Mouse (Mus musculus) intestine, embryonic 14.5 days (tissue): Measurements from ENCODE around the gene Immt. TPM values are rescaled to one million over a fixed set of nuclear protein-coding genes. Genes with fewer than 3 reads are reported as not detected.
"Not testable (repeated sequence)": the region's sequence is repeated elsewhere in the genome, so short reads cannot be mapped to it uniquely, and the experiment has no call there.

ENCODE experiments used
- ATAC-seq: fragments of 200-750 bp; cut with Nextera tagmentation; replicated peaks from 2 replicates; pipeline ENCODE4 v1.8.0; 2017; ENCODE audit warnings: low read depth, moderate number of reproducible peaks, moderate TSS enrichment, moderate library complexity; ENCODE audit not compliant: low FRiP score, low TSS enrichment
- DNase-seq: peaks from one replicate; pipeline ENCODE4 v3.0.0-alpha.2; 2018; ENCODE audit warnings: low spot score
- H3K27ac ChIP-seq: fragments of 300-500 bp; sonication (generic); 2 replicates; pipeline ENCODE4 v1.5.1; 2014; ENCODE audit warnings: low read depth, mild to moderate bottlenecking, control low read depth
- H3K27me3 ChIP-seq: fragments of 300-500 bp; sonication (generic); replicated peaks from 2 replicates; pipeline ENCODE4 v1.6.1; 2014; ENCODE audit warnings: low read length, control low read depth; ENCODE audit not compliant: control insufficient read depth, insufficient read depth
- H3K36me3 ChIP-seq: fragments of 300-500 bp; sonication (generic); 2 replicates; pipeline ENCODE4 v1.6.1; 2014; ENCODE audit warnings: low read length, control low read depth; ENCODE audit not compliant: control insufficient read depth, insufficient read depth
- H3K4me1 ChIP-seq: fragments of 300-500 bp; sonication (generic); replicated peaks from 2 replicates; pipeline ENCODE4 v1.6.1; 2014; ENCODE audit warnings: low read length, control low read depth, mixed read lengths; ENCODE audit not compliant: control insufficient read depth, insufficient read depth
- H3K4me2 ChIP-seq: fragments of 300-500 bp; sonication (generic); 2 replicates; pipeline ENCODE4 v1.6.1; 2014; ENCODE audit warnings: low read length
- H3K4me3 ChIP-seq: fragments of 300-500 bp; sonication (generic); 2 replicates; pipeline ENCODE4 v1.5.1; 2014; ENCODE audit warnings: low read depth, low read length, control low read depth, mixed read lengths
- H3K9ac ChIP-seq: fragments of 300-500 bp; sonication (generic); 2 replicates; pipeline ENCODE4 v1.6.1; 2014; ENCODE audit warnings: mild to moderate bottlenecking, low read length
- H3K9me3 ChIP-seq: fragments of 300-500 bp; sonication (generic); 2 replicates; pipeline ENCODE4 v1.6.1; 2016; ENCODE audit warnings: low read length, control low read depth; ENCODE audit not compliant: control insufficient read depth
- WGBS: fragments of 180-500 bp; shearing (Covaris S2); extraction: QIAGEN DNeasy Blood & Tissue Kit; methylation state at CpG from one replicate; pipeline ENCODE4 v1.1.7; 2014; 5-methylcytosine and 5-hydroxymethylcytosine counted together
- polyA plus RNA-seq: library from polyadenylated mRNA; unstranded; fragments of >200 nt; fragmentation: Nextera tagmentation; extraction: Ambion mirVana; gene quantifications from 2 replicates; pipeline ENCODE4 v1.2.1, GENCODE M21; 2014

Immt gene
- polyA plus RNA-seq, 1 experiment from 2014 or later, result 224 TPM

DNA sequence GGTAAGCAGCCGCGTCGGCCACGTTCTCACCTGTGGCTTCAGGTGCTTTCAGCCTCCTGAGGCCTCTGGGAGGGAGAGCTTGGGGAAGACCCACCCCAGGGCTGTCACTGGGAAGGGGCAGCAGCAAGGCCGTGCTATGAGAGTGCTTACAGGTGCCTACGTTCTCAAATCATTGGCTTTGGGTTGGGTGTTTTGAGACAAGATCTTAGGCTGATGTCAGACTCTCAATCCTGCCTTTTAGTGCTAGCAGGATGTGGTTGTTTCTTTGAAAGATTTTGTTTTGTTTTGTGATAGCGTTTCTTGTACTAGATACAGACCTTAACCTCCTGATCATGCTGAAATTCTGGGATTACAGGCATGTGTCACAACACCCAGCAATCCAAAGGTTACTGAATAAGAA lies 89.6 kb downstream of the Immt start:
- Histone ChIP-seq H3K27me3 (no peaks in the 10 kb centered on the region), H3K4me3 (no peak overlapping the region), H3K36me3 (peaks cover 95% of the 10 kb centered on the region), H3K9ac (no peak overlapping the region), H3K4me1 (no peaks in the 10 kb centered on the region), H3K4me2 (no peak overlapping the region), H3K27ac (no peak overlapping the region), H3K9me3 (no peaks in the 10 kb centered on the region)
- ATAC-seq, result no peak
- 94% methylated on average over 7 of the region's 7 CpGs for WGBS
- no peak for DNase-seq

DNA sequence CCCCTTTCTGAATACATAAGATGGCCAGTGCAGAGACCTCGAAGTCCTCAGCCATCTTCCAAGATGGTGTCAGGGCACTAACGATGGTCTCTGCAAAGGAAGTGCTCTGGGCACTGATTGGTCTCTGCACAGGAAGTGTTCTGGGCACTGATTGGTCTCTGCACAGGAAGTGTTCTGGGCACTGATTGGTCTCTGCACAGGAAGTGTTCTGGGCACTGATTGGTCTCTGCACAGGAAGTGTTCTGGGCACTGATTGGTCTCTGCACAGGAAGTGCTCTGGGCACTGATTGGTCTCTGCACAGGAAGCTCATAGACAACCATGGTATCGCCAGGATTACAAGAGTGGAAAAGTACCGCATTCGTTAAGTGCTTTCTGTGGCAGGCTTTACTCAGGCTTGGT lies 94.1 kb downstream of the Immt start:
- not testable (repeated sequence) for H3K4me1 ChIP-seq, DNase-seq, H3K4me2 ChIP-seq, H3K4me3 ChIP-seq, H3K9me3 ChIP-seq, ATAC-seq, H3K27me3 ChIP-seq, H3K27ac ChIP-seq, H3K9ac ChIP-seq
- WGBS, result 88% methylated on average over 5 of the region's 5 CpGs
- peaks cover 93% of the 10 kb centered on the region for H3K36me3 ChIP-seq

Other genes with a start within 250 kb of the Immt start
- 43.2 and 43.5 TPM in 2 replicates for gene Kdm3a, start 198.3 kb upstream of the Immt start, polyA plus RNA-seq
- gene Reep1, start 123.8 kb upstream of the Immt start, polyA plus RNA-seq, result 20.8 and 23.9 TPM in 2 replicates
- 68.4 and 79.1 TPM in 2 replicates for gene Mrpl35, start 4.4 kb upstream of the Immt start, polyA plus RNA-seq
- gene Ptcd3, start 77.4 kb downstream of the Immt start, polyA plus RNA-seq, result 116 and 121 TPM in 2 replicates
- gene Polr1a, start 77.7 kb downstream of the Immt start, polyA plus RNA-seq, result 32.9 and 35.2 TPM in 2 replicates